Mouse (Mus musculus): ENCODE results near the gene Cenpb.
A peak's percentile ranks its signal among the peaks of the same experiment; 100 is the strongest.

GRCm38 (mm10) chr2:131152166-131152730, 27.6 kb downstream of the Cenpb start:
- TF ChIP-seq GATA1 (IDR thresholded peaks at IDR 0.05; ENCODE audit: low read length) (peak; percentile 85), TAL1 (IDR thresholded peaks at IDR 0.05; ENCODE audit: low read length) (peak; percentile 86)
